Mouse (Mus musculus) embryonic facial prominence, embryonic 15.5 days (tissue): ENCODE measurements around the gene Asphd1. TPM values are rescaled to one million over a fixed set of nuclear protein-coding genes. Genes with fewer than 3 reads are reported as not detected.

Source experiments
- ATAC-seq: fragments of 200-750 bp; cut with Nextera tagmentation; 2 replicates; pipeline ENCODE4 v1.8.0; 2017; ENCODE audit warnings: low read depth, moderate TSS enrichment; ENCODE audit not compliant: insufficient number of reproducible peaks, low FRiP score, low TSS enrichment
- H3K27ac ChIP-seq: fragments of 300-500 bp; sonication (generic); replicated peaks from 2 replicates; pipeline ENCODE4 v1.5.1; 2015; ENCODE audit warnings: mild to moderate bottlenecking, inconsistent platforms
- H3K27me3 ChIP-seq: fragments of 300-500 bp; sonication (generic); 2 replicates; pipeline ENCODE4 v1.6.1; 2015; ENCODE audit warnings: inconsistent platforms
- H3K36me3 ChIP-seq: fragments of 300-500 bp; sonication (generic); 2 replicates; pipeline ENCODE4 v1.6.1; 2015; ENCODE audit warnings: mild to moderate bottlenecking, inconsistent platforms
- H3K4me1 ChIP-seq: fragments of 300-500 bp; sonication (generic); 2 replicates; pipeline ENCODE4 v1.6.1; 2015; ENCODE audit warnings: inconsistent platforms
- H3K4me2 ChIP-seq: fragments of 300-500 bp; sonication (generic); replicated peaks from 2 replicates; pipeline ENCODE4 v1.6.1; 2015; ENCODE audit warnings: mild to moderate bottlenecking, inconsistent platforms
- H3K4me3 ChIP-seq: fragments of 300-500 bp; sonication (generic); replicated peaks from 2 replicates; pipeline ENCODE4 v1.5.1; 2015; ENCODE audit warnings: mild to moderate bottlenecking, inconsistent platforms
- H3K9ac ChIP-seq: fragments of 300-500 bp; sonication (generic); 2 replicates; pipeline ENCODE4 v1.6.1; 2015; ENCODE audit warnings: inconsistent platforms
- H3K9me3 ChIP-seq: fragments of 300-500 bp; sonication (generic); replicated peaks from 2 replicates; pipeline ENCODE4 v1.6.1; 2016; ENCODE audit warnings: inconsistent platforms
- WGBS: fragments of 180-500 bp; shearing (Covaris S2); methylation state at CpG from one replicate; pipeline ENCODE4 v1.1.7; 2015; 5-methylcytosine and 5-hydroxymethylcytosine counted together
- polyA plus RNA-seq: library from polyadenylated mRNA; unstranded; fragments of >200 nt; fragmentation: Nextera tagmentation; extraction: Ambion mirVana; gene quantifications from 2 replicates; pipeline ENCODE4 v1.2.1, GENCODE M21; 2015

Gene Asphd1
- polyA plus RNA-seq, 1 experiment from 2014 or later = 0.15 TPM

GRCm38 (mm10) chr7:126975893-126975949 is 26.3 kb upstream of the Asphd1 start, which contains the start of gene Cdipt:
Gene Cdipt, plus strand, starts transcription at chr7:126975914.
- no peaks in the 10 kb centered on the region for H3K9me3 ChIP-seq
- H3K27ac ChIP-seq = peak within 1 kb of the TSS; percentile 98
- peak within 1 kb of the TSS; percentile 78 for H3K4me2 ChIP-seq
- H3K36me3 ChIP-seq = peaks cover 28% of the 10 kb centered on the region
- peak within 1 kb of the TSS; percentile 99 for H3K9ac ChIP-seq
- no peaks in the 10 kb centered on the region for H3K27me3 ChIP-seq
- H3K4me3 ChIP-seq = peak within 1 kb of the TSS; percentile 99
- peaks cover 19% of the 10 kb centered on the region for H3K4me1 ChIP-seq
- no peak for ATAC-seq
- 0% methylated on average over 1 of the region's 1 CpGs for WGBS

DNA sequence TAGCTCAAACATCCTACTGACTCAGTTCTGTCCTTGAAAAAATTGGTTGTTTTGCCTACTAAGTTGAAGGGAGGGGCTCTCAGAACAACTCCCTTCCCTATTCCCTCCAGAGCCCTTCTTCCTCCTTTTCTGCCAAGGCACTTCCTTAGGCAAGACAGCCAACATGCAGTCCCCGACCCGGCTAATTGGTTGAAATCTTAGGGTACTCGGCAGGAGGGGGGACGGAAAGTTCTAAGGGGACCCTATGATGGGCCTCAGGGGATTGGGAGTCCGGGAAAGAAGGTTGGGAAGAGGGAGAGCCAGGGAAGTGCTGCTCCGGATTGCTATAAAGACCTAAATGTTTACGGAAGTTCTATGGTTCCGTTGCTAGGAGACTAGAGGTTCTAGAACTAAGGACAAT is 26.1 kb upstream of the Asphd1 start:
- no peak overlapping the region for H3K9ac ChIP-seq
- peaks cover 19% of the 10 kb centered on the region for H3K4me1 ChIP-seq
- peak overlapping the region; percentile 99 for H3K4me3 ChIP-seq
- H3K36me3 ChIP-seq = peaks cover 27% of the 10 kb centered on the region
- 8% methylated on average over 8 of the region's 8 CpGs for WGBS
- no peaks in the 10 kb centered on the region for H3K27me3 ChIP-seq
- H3K27ac ChIP-seq = peak overlapping the region; percentile 98
- no peak for ATAC-seq
- peak overlapping the region; percentile 78 for H3K4me2 ChIP-seq
- no peaks in the 10 kb centered on the region for H3K9me3 ChIP-seq

- no peak for ATAC-seq
- Histone ChIP-seq H3K27me3 (peaks cover 14% of the 10 kb centered on the region), H3K9ac (no peak overlapping the region), H3K9me3 (no peaks in the 10 kb centered on the region), H3K4me3 (no peak overlapping the region), H3K4me1 (no peaks in the 10 kb centered on the region), H3K27ac (no peak overlapping the region), H3K4me2 (no peak overlapping the region), H3K36me3 (no peaks in the 10 kb centered on the region)
- 51% methylated on average over 6 of the region's 6 CpGs for WGBS
Observed at GRCm38 (mm10) chr7:126967361-126967760, 18.0 kb upstream of the Asphd1 start.

- Histone ChIP-seq H3K4me2 (no peak overlapping the region), H3K9ac (no peak overlapping the region), H3K4me1 (no peaks in the 10 kb centered on the region), H3K36me3 (no peaks in the 10 kb centered on the region), H3K9me3 (no peaks in the 10 kb centered on the region), H3K27me3 (peaks cover 23% of the 10 kb centered on the region), H3K27ac (no peak overlapping the region), H3K4me3 (no peak overlapping the region)
- ATAC-seq = no peak
- 47% methylated on average over 3 of the region's 3 CpGs for WGBS
Observed at GRCm38 (mm10) chr7:126965568-126965967, 16.2 kb upstream of the Asphd1 start.

- no peak overlapping the region for H3K9ac ChIP-seq
- H3K27me3 ChIP-seq = peaks cover 23% of the 10 kb centered on the region
- H3K4me2 ChIP-seq = no peak overlapping the region
- H3K4me3 ChIP-seq = no peak overlapping the region
- H3K4me1 ChIP-seq = no peaks in the 10 kb centered on the region
- ATAC-seq = no peak
- H3K9me3 ChIP-seq = no peaks in the 10 kb centered on the region
- no peak overlapping the region for H3K27ac ChIP-seq
- H3K36me3 ChIP-seq = no peaks in the 10 kb centered on the region
- WGBS = 27% methylated on average over 19 of the region's 19 CpGs
Observed at GRCm38 (mm10) chr7:126963548-126964286, 14.3 kb upstream of the Asphd1 start.

DNA sequence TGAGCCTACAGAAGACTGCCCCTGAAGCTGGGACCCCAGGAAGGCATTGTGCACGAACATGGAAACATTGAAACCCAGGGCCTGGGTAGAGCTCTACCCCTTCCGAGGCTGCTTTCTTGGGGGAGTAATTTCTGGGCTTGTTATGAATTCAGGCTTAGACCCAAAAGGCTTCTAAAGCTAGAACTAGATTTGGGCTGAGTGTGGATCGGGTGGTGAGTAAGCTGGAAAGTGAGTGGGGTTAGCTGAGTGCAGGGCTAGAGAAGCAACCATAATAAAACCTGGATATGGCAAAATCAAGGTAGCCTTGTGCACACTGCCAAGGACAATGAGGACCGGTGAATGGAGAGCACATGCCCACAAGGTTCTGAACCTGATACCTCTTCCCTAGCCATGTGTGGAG is 12.6 kb upstream of the Asphd1 start:
- Histone ChIP-seq H3K9me3 (no peaks in the 10 kb centered on the region), H3K9ac (no peak overlapping the region), H3K4me3 (no peak overlapping the region), H3K4me1 (no peaks in the 10 kb centered on the region), H3K36me3 (no peaks in the 10 kb centered on the region), H3K4me2 (no peak overlapping the region), H3K27me3 (peaks cover 23% of the 10 kb centered on the region), H3K27ac (no peak overlapping the region)
- no peak for ATAC-seq
- 83% methylated on average over 4 of the region's 4 CpGs for WGBS

- peaks cover 23% of the 10 kb centered on the region for H3K27me3 ChIP-seq
- H3K9ac ChIP-seq = no peak overlapping the region
- H3K4me3 ChIP-seq = no peak overlapping the region
- ATAC-seq = no peak
- no peak overlapping the region for H3K4me2 ChIP-seq
- no peaks in the 10 kb centered on the region for H3K9me3 ChIP-seq
- no peaks in the 10 kb centered on the region for H3K36me3 ChIP-seq
- WGBS = 81% methylated on average over 5 of the region's 5 CpGs
- no peaks in the 10 kb centered on the region for H3K4me1 ChIP-seq
- no peak overlapping the region for H3K27ac ChIP-seq
Observed at GRCm38 (mm10) chr7:126961095-126961494, 11.7 kb upstream of the Asphd1 start.

DNA sequence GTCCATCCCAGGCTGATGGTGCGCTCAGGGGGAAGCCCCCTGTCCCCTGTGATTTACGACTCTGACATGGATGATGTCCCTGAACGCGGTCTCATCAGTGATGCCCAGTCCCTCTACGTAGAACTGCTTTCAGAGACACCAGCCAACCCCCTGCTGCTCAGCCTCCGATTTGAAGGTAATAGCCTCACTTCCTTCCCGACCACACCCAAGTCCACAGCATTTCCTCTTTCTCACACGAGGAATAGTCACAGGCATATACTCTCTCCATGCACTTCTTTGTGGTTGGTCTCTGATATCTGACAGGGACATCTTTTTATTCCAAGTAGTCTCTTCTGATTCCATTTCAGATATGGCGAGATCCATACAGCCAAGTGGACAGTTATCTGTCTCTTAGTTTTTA is 10.4 kb upstream of the Asphd1 start:
- WGBS = 67% methylated on average over 9 of the region's 9 CpGs
- H3K9ac ChIP-seq = no peak overlapping the region
- no peak for ATAC-seq

DNA sequence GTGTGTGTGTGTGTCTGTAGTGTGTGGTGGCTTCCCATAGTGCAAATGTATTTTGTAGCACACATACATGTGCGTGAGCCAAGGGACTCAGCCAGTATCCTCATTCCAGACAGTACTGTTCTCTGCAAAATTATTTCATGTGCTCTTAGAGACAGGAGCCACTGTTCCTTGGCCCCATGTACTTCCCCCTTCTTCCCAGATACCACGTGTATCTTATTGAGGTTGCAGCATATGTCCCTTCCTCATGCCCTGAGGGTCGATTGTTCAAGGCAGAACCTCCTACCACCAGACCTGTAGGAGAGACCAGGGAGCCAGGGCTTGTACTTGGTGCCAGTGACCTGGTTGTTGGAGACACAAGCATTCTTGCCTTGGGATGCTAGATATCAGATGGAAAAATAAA is 5.7 kb upstream of the Asphd1 start:
- Histone ChIP-seq H3K36me3 (no peaks in the 10 kb centered on the region), H3K27me3 (peaks cover 32% of the 10 kb centered on the region), H3K9me3 (no peaks in the 10 kb centered on the region), H3K4me1 (peaks cover 6% of the 10 kb centered on the region), H3K27ac (no peak overlapping the region), H3K4me3 (no peak overlapping the region), H3K4me2 (no peak overlapping the region), H3K9ac (no peak overlapping the region)
- WGBS = 53% methylated on average over 3 of the region's 3 CpGs
- ATAC-seq = no peak

More for the DNA sequence above, 10.4 kb upstream of the Asphd1 start:
- Histone ChIP-seq H3K27me3 (peaks cover 23% of the 10 kb centered on the region), H3K9me3 (no peaks in the 10 kb centered on the region), H3K4me1 (no peaks in the 10 kb centered on the region), H3K4me2 (no peak overlapping the region), H3K36me3 (no peaks in the 10 kb centered on the region), H3K4me3 (no peak overlapping the region), H3K27ac (no peak overlapping the region)

DNA sequence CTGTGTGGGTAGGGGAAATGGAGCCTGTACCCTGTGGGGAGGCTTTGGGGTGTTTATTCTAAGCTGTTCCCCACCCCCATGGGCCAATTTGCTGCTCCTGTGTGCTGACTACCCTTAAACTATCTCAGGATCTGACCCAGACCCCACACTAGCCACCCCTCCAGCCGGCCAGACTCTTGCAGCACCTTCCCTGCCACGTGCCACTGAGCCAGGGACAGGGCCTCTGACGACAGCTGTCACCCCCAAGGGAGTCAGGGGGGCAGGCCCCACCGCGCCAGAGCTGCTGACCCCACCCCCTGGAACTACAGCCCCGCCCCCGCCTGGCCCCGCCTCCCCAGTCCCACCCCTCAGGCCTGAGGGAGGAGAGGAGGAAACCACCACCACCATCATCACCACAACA is 3.3 kb upstream of the Asphd1 start:
- no peak overlapping the region for H3K4me3 ChIP-seq
- no peaks in the 10 kb centered on the region for H3K9me3 ChIP-seq
- no peaks in the 10 kb centered on the region for H3K36me3 ChIP-seq
- no peak overlapping the region for H3K4me2 ChIP-seq
- no peak overlapping the region for H3K27ac ChIP-seq
- no peak for ATAC-seq
- H3K4me1 ChIP-seq = peaks cover 16% of the 10 kb centered on the region
- no peak overlapping the region for H3K9ac ChIP-seq
- 2% methylated on average over 7 of the region's 8 CpGs for WGBS
- H3K27me3 ChIP-seq = peaks cover 35% of the 10 kb centered on the region

DNA sequence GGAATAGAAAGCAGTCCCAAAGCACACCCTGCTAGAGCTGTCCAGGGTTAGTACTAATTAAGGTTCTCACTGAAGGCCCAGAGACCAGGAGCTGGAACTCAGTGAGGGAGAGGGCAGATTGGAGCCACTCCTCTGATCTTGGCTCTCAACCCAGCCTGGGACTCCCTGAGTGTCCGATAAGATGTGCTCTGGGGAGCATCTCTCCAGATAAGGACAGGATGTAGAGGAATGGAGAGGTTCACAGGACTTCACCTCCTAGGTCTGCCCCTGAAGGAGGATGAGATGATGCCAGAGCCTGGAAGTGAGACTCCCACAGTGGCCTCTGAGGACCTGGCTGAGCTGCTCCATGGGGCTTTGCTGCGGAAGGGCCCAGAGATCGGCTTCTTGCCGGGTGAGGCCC is 2.4 kb upstream of the Asphd1 start:
- Histone ChIP-seq H3K9me3 (no peaks in the 10 kb centered on the region), H3K36me3 (no peaks in the 10 kb centered on the region), H3K4me2 (no peak overlapping the region), H3K27ac (no peak overlapping the region), H3K4me3 (no peak overlapping the region), H3K4me1 (peaks cover 16% of the 10 kb centered on the region), H3K9ac (no peak overlapping the region), H3K27me3 (peaks cover 35% of the 10 kb centered on the region)
- ATAC-seq = no peak
- 24% methylated on average over 4 of the region's 4 CpGs for WGBS
